Mouse (Mus musculus) thymus, postnatal 25 days (tissue): ENCODE measurements at regions not wholly inside any gene's neighbourhood (a gene's known extent, or its start where the extent isn't known, plus 50 kb on each side); places are given as distances from the start of the nearest gene placed in this dataset.
A peak's percentile ranks its signal among the peaks of the same experiment; 100 is the strongest.

Source experiments
- DNase-seq: peaks from one replicate; pipeline ENCODE4 v3.0.0; 2022

DNA sequence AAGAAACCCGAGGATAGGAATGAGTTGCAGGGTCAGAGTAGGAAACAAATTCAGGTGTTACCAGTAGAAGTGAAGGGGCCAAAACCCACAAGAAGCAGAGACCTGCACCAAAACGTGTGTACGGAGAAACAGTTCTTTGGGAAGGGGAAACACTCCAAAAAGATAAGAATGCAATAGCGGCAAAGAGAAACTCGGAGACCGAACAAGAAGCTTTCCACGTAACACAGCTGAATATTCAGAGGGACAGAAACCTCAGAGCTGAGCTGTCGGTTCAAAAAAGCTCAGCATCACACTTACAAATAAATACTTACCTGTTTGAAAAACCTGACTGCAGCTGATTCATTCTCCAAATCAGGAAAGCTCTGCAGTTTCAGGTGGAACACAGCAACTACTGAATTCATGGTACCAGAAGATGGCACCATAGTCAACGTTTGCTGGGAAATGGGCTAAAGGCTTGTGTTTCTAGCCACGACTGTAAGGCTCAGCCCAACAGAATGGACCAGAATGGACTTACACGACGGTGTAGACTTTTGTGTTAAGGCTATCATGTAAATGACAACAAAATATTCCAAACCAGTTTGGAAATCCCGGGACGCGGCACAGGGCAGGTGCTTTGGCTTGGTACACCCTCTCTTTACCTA is 484.9 kb downstream of the Plcl1 start:
- no peak for DNase-seq

- DNase-seq: no peak
Observed at GRCm38 (mm10) chr1:55891894-55892293, 486.2 kb downstream of the Plcl1 start.

- DNase-seq: no peak
Observed at GRCm38 (mm10) chr1:55897572-55897971, 491.9 kb downstream of the Plcl1 start.

DNA sequence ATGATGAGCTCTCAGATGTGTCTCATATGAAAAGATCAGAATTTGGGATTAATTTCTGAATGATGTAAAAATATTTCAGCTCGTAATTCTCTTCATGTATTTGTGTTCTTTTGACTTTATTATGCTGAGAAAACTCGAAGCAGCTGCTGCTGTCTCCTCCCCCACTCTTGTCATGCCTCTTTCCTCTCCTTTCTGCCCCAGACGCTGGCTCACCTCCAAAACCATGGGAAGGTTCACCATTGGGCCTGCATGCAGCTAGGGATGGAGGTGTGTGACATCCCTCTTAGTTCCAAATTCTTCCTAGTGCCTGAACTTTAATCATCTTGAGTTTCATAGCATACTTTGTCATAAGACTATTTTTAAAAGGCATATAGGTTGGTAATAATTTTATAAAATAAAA is 492.3 kb downstream of the Plcl1 start:
- DNase-seq: no peak

GRCm38 (mm10) chr1:55900033-55900432 is 494.3 kb downstream of the Plcl1 start:
- DNase-seq: no peak

GRCm38 (mm10) chr1:55903177-55903576 is 497.5 kb downstream of the Plcl1 start:
- DNase-seq: no peak

- DNase-seq: no peak
Observed at GRCm38 (mm10) chr1:55904571-55904970, 498.9 kb downstream of the Plcl1 start.

DNA sequence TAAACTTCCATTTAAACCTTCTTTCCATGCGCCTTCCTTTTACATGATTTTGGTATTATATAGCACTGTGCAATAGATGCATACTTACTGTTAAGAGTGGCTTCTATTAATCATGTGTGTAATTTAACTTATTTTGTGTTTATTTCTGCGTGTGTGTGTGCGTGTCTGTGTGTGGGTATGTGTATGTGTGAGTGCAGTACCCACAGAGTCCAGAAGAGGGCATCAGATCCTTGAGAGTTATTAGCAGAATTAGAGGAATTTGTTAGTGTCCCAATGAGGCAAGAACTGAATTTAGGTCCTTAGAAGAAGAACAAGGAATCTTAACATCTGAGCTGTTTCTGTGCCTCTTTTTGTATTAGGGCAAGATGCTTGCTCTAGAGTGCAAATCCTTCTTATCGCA is 499.5 kb downstream of the Plcl1 start:
- no peak for DNase-seq

GRCm38 (mm10) chr1:55910024-55910423 is 504.3 kb downstream of the Plcl1 start:
- DNase-seq: no peak

GRCm38 (mm10) chr1:55914284-55914683 is 508.6 kb downstream of the Plcl1 start:
- DNase-seq: no peak

DNA sequence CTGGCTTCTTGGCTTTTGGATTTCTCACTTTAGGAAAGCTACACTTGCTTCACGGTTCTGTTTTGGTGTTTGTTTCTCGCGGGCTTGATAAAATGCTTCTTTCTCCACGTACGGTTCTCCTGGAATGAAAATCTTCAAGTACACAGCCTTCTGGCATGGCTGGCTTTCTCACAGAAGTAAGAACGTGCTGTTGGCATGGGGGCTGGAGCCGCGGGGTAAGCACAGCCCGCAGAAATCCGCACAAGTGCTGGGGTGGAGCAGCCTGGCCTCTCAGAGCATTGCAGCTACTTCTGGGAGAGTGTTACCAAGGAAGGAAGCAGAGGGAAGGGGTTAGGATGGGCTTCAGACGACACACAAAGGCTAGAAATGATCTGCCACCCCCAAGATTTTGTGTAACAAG is 510.2 kb downstream of the Plcl1 start:
- DNase-seq: no peak

GRCm38 (mm10) chr1:55919516-55919915 is 513.8 kb downstream of the Plcl1 start:
- no peak for DNase-seq

GRCm38 (mm10) chr1:55946786-55947549 is 541.2 kb downstream of the Plcl1 start:
- DNase-seq: no peak

DNA sequence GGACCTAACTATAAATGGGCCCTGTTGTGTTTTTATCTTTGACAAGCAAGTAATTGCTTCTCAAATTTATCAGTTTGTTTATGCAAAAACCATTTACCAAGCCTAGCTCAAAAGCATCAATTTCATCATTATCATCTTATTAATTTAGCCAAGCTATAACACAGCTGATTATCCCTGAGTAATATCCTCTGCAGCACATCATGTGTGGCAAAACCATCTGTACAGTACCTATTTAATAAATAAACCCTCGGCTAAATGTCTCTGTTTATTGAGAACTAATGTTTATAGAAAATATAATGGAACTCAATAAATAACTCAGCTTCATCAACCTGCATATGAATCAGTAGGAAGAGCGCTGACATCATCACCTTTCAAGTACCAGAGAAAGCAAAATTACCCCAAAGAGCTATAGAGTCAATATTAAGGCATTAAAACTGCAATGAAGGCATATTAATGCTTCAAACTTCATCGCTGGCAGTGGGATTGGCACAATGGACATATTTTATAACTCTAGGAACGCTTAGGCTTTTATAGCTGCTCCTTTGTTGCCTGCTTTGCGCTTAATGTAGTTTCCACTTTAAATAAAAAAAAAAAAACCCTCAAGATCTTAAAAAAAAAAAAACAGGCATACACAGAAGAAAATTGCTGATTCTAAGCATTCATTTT is 542.0 kb downstream of the Plcl1 start:
- DNase-seq: no peak

DNA sequence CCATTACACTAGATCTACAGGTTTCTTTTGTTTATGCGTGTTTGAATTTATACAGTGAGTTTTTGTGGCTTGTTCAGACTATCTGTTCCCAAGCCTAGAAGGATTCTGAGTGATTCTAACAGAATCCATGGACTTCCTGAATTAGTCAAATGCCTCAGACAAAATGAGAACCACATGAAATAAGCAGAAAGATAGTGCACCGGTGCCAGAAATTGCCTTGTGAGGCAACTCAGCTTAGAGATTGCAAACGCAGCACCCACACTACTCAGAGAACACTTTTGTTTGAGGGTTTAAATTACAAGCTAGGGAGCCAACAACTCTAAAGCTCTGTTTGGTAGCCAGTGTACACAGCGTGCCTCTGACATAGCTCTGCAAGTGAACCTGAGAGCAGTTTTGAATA is 543.9 kb downstream of the Plcl1 start:
- no peak for DNase-seq

DNA sequence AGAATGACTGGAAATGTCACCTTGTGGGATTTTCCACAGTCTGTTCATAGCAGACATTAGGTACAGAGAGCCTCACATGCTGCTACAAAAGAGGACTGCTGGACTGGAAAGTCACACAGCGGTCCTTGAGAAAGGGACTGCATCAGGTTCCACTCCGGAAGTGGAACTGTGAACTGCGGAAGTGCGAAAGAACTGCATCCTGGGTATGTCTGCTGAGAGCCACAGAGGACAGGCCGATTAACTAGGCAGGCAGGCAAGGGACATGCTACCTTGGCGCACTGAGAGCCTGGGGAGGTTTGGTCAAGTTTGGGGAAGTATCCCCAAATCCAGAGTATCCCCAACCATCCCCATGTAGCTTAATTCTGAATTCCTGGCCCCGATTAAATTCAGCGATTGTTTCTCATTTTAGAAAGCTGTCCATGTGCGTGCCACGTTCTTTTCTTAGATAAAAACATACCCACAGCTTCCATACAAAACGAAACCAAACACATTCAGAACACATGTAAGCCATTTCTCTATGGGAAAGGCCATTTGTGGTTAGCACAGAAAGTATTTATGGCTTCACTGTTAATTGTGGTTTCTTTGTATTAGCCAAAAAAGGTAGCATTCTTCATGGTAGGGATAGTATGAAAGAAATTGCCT is 552.2 kb downstream of the Plcl1 start:
- no peak for DNase-seq

- peak; percentile 19 for DNase-seq
Observed at GRCm38 (mm10) chr1:55960291-55960690, 554.6 kb downstream of the Plcl1 start.

DNA sequence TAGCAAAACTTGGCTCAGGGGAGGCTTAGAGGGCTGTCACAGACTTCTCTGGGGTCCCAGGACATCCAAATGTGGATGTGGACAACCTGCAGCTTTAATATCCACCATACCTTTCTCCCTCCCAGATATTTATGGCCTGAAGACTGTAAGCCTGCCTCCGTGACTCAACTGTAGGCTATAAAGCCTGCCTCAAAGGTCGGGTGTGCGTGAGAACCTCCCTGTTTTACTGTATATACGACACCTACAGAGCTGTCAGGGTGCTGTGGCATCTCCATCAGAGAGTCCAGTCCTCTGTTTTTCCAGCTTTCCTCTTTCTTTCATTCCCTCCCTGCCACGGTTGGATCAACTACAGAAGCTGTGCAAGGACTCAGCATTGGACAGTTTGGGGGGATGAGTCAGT is 558.1 kb downstream of the Plcl1 start:
- no peak for DNase-seq

DNA sequence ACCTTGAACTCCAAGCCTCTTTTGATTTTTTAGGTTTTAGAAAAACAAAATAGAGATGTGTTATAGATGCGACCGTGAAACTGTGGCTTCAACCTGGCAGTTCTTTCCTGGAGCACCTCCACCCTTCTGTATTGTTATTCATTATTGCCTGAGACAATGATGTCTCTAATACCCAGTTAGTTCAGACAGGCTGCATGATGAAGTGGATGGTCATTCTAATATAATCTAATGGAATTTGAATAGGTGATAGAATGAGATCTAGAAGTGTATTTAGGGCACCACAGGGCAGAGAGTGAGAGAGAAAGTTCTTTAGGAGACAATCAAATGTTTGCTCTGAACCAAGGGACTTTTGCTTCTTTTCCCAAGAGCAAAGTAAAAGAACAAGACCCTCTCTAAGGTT is 560.6 kb downstream of the Plcl1 start:
- no peak for DNase-seq

DNA sequence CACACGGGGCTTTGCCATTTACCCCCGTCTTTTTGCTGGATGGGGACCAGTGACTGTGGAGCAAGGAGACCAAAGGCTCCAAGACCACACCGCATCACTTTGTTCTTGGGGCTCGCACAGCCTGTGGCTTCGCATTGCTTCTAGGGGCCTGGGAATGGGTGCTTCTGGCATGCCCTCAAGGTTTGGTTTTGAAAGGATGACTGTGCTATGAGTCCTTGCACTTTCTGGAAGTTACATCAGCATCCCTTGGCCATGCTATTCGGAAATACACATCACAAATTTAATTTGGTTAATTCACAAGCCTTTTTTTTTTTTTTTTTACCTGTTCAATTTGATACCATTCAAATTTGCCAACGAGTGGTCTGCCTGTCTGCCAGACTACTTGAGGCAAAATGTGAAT is 562.1 kb downstream of the Plcl1 start:
- no peak for DNase-seq

GRCm38 (mm10) chr1:55977796-55978195 is 572.1 kb downstream of the Plcl1 start:
- no peak for DNase-seq

DNA sequence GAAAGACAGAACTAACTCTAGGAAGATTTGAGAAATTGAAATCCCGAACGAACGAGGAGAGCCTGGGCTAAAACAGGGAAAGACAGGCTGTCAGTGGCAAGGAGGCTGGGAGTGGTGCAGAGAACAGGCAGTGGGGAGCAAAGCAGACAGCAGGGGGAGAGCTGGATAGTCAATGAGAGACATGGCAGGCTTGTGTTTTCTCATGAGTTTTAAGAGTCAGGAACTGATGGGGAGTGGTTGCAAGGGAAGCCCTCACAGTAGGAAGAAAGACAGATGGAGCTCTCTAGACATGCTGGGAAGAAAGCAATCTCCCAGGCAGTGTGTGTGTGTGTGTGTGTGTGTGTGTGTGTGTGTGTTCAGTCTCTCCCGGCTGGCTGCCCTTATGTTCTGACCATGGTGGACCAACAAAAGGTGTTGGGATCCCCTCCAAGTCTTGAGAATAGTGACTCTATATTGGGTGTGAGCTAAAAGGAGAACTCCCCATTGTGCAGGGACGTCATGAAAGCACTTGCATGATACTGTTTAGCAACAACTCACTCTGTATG is 577.9 kb downstream of the Plcl1 start:
- DNase-seq: no peak

GRCm38 (mm10) chr1:55997074-55997473 is 591.4 kb downstream of the Plcl1 start:
- no peak for DNase-seq
